Mouse (Mus musculus) hindbrain, embryonic 15.5 days (tissue): ENCODE measurements around the gene Ppil2. TPM values are rescaled to one million over a fixed set of nuclear protein-coding genes. Genes with fewer than 3 reads are reported as not detected.
A peak's percentile ranks its signal among the peaks of the same experiment; 100 is the strongest.

Experiments
- ATAC-seq: fragments of 200-750 bp; cut with Nextera tagmentation; 2 replicates; pipeline ENCODE4 v1.8.0; 2017; ENCODE audit warnings: low read depth, moderate number of reproducible peaks, moderate TSS enrichment; ENCODE audit not compliant: low FRiP score
- H3K27ac ChIP-seq: fragments of 300-500 bp; sonication (generic); replicated peaks from 2 replicates; pipeline ENCODE4 v1.5.1; 2015; ENCODE audit warnings: mild to moderate bottlenecking, inconsistent platforms
- H3K27me3 ChIP-seq: fragments of 300-500 bp; sonication (generic); 2 replicates; pipeline ENCODE4 v1.6.1; 2015; ENCODE audit warnings: control low read depth, inconsistent platforms
- H3K36me3 ChIP-seq: fragments of 300-500 bp; sonication (generic); 2 replicates; pipeline ENCODE4 v1.6.1; 2015; ENCODE audit warnings: control low read depth, inconsistent platforms
- H3K4me1 ChIP-seq: fragments of 300-500 bp; sonication (generic); replicated peaks from 2 replicates; pipeline ENCODE4 v1.6.1; 2015; ENCODE audit warnings: control low read depth, inconsistent platforms
- H3K4me2 ChIP-seq: fragments of 300-500 bp; sonication (generic); 2 replicates; pipeline ENCODE4 v1.6.1; 2015; ENCODE audit warnings: moderate library complexity, mild to moderate bottlenecking, inconsistent platforms
- H3K4me3 ChIP-seq: fragments of 300-500 bp; sonication (generic); 2 replicates; pipeline ENCODE4 v1.5.1; 2015; ENCODE audit warnings: mild to moderate bottlenecking, inconsistent platforms
- H3K9ac ChIP-seq: fragments of 300-500 bp; sonication (generic); 2 replicates; pipeline ENCODE4 v1.6.1; 2015; ENCODE audit warnings: inconsistent platforms
- H3K9me3 ChIP-seq: fragments of 300-500 bp; sonication (generic); 2 replicates; pipeline ENCODE4 v1.6.1; 2016; ENCODE audit warnings: control low read depth, inconsistent platforms
- WGBS: fragments of 180-500 bp; shearing (Covaris S2); methylation state at CpG from one replicate; pipeline ENCODE4 v1.1.7; 2015; 5-methylcytosine and 5-hydroxymethylcytosine counted together
- polyA plus RNA-seq: library from polyadenylated mRNA; unstranded; fragments of >200 nt; fragmentation: Nextera tagmentation; extraction: Ambion mirVana; gene quantifications from 2 replicates; pipeline ENCODE4 v1.2.1, GENCODE M21; 2015

Gene Ppil2
- polyA plus RNA-seq, 1 experiment from 2014 or later = 142 TPM

- no peak for ATAC-seq
These were observed 24.8 kb downstream of the Ppil2 start for GRCm38 (mm10) chr16:17086241-17086640.

GRCm38 (mm10) chr16:17085636-17086035 lies 25.4 kb downstream of the Ppil2 start:
- Histone ChIP-seq H3K4me2 (no peak overlapping the region), H3K36me3 (peaks cover 56% of the 10 kb centered on the region), H3K27me3 (no peaks in the 10 kb centered on the region), H3K4me1 (no peaks in the 10 kb centered on the region), H3K9ac (no peak overlapping the region), H3K9me3 (no peaks in the 10 kb centered on the region), H3K4me3 (no peak overlapping the region), H3K27ac (no peak overlapping the region)
- WGBS = 93% methylated on average over 4 of the region's 4 CpGs
- ATAC-seq = no peak

More at GRCm38 (mm10) chr16:17086241-17086640, 24.8 kb downstream of the Ppil2 start:
- H3K27ac ChIP-seq = no peak overlapping the region
- peaks cover 60% of the 10 kb centered on the region for H3K36me3 ChIP-seq
- no peak overlapping the region for H3K9ac ChIP-seq
- H3K4me2 ChIP-seq = no peak overlapping the region
- no peak overlapping the region for H3K4me3 ChIP-seq
- no peaks in the 10 kb centered on the region for H3K9me3 ChIP-seq
- WGBS = 95% methylated on average over 3 of the region's 3 CpGs
- H3K4me1 ChIP-seq = no peaks in the 10 kb centered on the region
- no peaks in the 10 kb centered on the region for H3K27me3 ChIP-seq

- H3K9ac ChIP-seq = no peak overlapping the region
- peaks cover 41% of the 10 kb centered on the region for H3K36me3 ChIP-seq
- no peak overlapping the region for H3K4me2 ChIP-seq
- H3K27me3 ChIP-seq = no peaks in the 10 kb centered on the region
- no peaks in the 10 kb centered on the region for H3K9me3 ChIP-seq
- H3K4me1 ChIP-seq = no peaks in the 10 kb centered on the region
- WGBS = 89% methylated on average over 6 of the region's 6 CpGs
- ATAC-seq = no peak
- no peak overlapping the region for H3K4me3 ChIP-seq
- H3K27ac ChIP-seq = no peak overlapping the region
These were observed 28.8 kb downstream of the Ppil2 start for GRCm38 (mm10) chr16:17082121-17082792.

GRCm38 (mm10) chr16:17078101-17078500 lies 33.0 kb downstream of the Ppil2 start:
- Histone ChIP-seq H3K36me3 (peaks cover 27% of the 10 kb centered on the region), H3K9me3 (no peaks in the 10 kb centered on the region), H3K27ac (no peak overlapping the region), H3K4me3 (no peak overlapping the region), H3K27me3 (no peaks in the 10 kb centered on the region), H3K9ac (no peak overlapping the region), H3K4me2 (no peak overlapping the region), H3K4me1 (peaks cover 8% of the 10 kb centered on the region; the same call in 1 of the 2 replicates)
- ATAC-seq = no peak
- WGBS = 74% methylated on average over 7 of the region's 7 CpGs

GRCm38 (mm10) chr16:17076869-17077268 lies 34.2 kb downstream of the Ppil2 start:
- Histone ChIP-seq H3K27ac (no peak overlapping the region), H3K4me2 (no peak overlapping the region), H3K4me3 (no peak overlapping the region), H3K9ac (no peak overlapping the region), H3K27me3 (no peaks in the 10 kb centered on the region), H3K36me3 (peaks cover 20% of the 10 kb centered on the region), H3K4me1 (peaks cover 16% of the 10 kb centered on the region; the same call in 1 of the 2 replicates), H3K9me3 (no peaks in the 10 kb centered on the region)
- ATAC-seq = no peak

GRCm38 (mm10) chr16:17076301-17076700 lies 34.8 kb downstream of the Ppil2 start:
- 94% methylated on average over 2 of the region's 2 CpGs for WGBS
- no peak overlapping the region for H3K27ac ChIP-seq
- H3K9ac ChIP-seq = no peak overlapping the region
- H3K4me3 ChIP-seq = no peak overlapping the region
- no peaks in the 10 kb centered on the region for H3K27me3 ChIP-seq
- no peak for ATAC-seq
- peaks cover 20% of the 10 kb centered on the region for H3K36me3 ChIP-seq
- peaks cover 21% of the 10 kb centered on the region; the same call in 1 of the 2 replicates for H3K4me1 ChIP-seq
- H3K4me2 ChIP-seq = no peak overlapping the region
- no peaks in the 10 kb centered on the region for H3K9me3 ChIP-seq

- ATAC-seq = no peak
- 94% methylated on average over 7 of the region's 7 CpGs for WGBS
- H3K4me3 ChIP-seq = no peak overlapping the region
- no peak overlapping the region for H3K9ac ChIP-seq
- no peaks in the 10 kb centered on the region for H3K9me3 ChIP-seq
- H3K27ac ChIP-seq = no peak overlapping the region
- no peaks in the 10 kb centered on the region for H3K27me3 ChIP-seq
- peaks cover 20% of the 10 kb centered on the region for H3K36me3 ChIP-seq
- H3K4me1 ChIP-seq = peaks cover 28% of the 10 kb centered on the region
- no peak overlapping the region for H3K4me2 ChIP-seq
These were observed 38.1 kb downstream of the Ppil2 start for GRCm38 (mm10) chr16:17073000-17073399.

- Histone ChIP-seq H3K27ac (0 out of 2 replicates have a peak overlapping the region, but pooled peaks have one; percentile 91), H3K4me2 (peak overlapping the region; percentile 76), H3K27me3 (no peaks in the 10 kb centered on the region), H3K4me1 (peaks cover 28% of the 10 kb centered on the region), H3K9me3 (no peaks in the 10 kb centered on the region), H3K36me3 (peaks cover 13% of the 10 kb centered on the region), H3K4me3 (peak overlapping the region; percentile 87), H3K9ac (peak overlapping the region; percentile 34)
- 39% methylated on average over 6 of the region's 6 CpGs for WGBS
- ATAC-seq = no peak
These were observed 40.3 kb downstream of the Ppil2 start for GRCm38 (mm10) chr16:17070716-17071115.

- Histone ChIP-seq H3K4me3 (peak within 1 kb of the TSS; percentile 87), H3K4me1 (peaks cover 28% of the 10 kb centered on the region), H3K9me3 (no peaks in the 10 kb centered on the region), H3K27me3 (no peaks in the 10 kb centered on the region), H3K4me2 (peak within 1 kb of the TSS; percentile 76), H3K27ac (peak within 1 kb of the TSS; percentile 91), H3K9ac (peak within 1 kb of the TSS; percentile 86), H3K36me3 (peaks cover 4% of the 10 kb centered on the region; the same call in 1 of the 2 replicates)
- ATAC-seq = peak; percentile 96
- under 1% methylated on average over 75 of the region's 76 CpGs for WGBS
These were observed 41.3 kb downstream of the Ppil2 start, which contains the start of gene Ypel1 for GRCm38 (mm10) chr16:17069511-17070443. TSS of gene Ypel1 (plus strand) at chr16:17069696.

- Histone ChIP-seq H3K4me1 (peaks cover 16% of the 10 kb centered on the region), H3K27ac (no peak overlapping the region), H3K4me3 (no peak overlapping the region), H3K27me3 (no peaks in the 10 kb centered on the region), H3K9ac (no peak overlapping the region), H3K9me3 (no peaks in the 10 kb centered on the region), H3K36me3 (no peaks in the 10 kb centered on the region), H3K4me2 (no peak overlapping the region)
- ATAC-seq = no peak
- WGBS = 95% methylated on average over 2 of the region's 2 CpGs
These were observed 43.5 kb downstream of the Ppil2 start for GRCm38 (mm10) chr16:17067552-17067951.

- no peak overlapping the region for H3K9ac ChIP-seq
- WGBS = 84% methylated on average over 1 of the region's 1 CpGs
- H3K27ac ChIP-seq = no peak overlapping the region
- no peaks in the 10 kb centered on the region for H3K9me3 ChIP-seq
- no peak overlapping the region for H3K4me3 ChIP-seq
- H3K4me2 ChIP-seq = no peak overlapping the region
- no peak for ATAC-seq
- H3K4me1 ChIP-seq = no peaks in the 10 kb centered on the region
- H3K27me3 ChIP-seq = no peaks in the 10 kb centered on the region
- no peaks in the 10 kb centered on the region for H3K36me3 ChIP-seq
These were observed 48.7 kb downstream of the Ppil2 start for GRCm38 (mm10) chr16:17062338-17062737.

- ATAC-seq = peak; percentile 42
- Histone ChIP-seq H3K9me3 (no peaks in the 10 kb centered on the region), H3K9ac (no peak overlapping the region), H3K27ac (peak overlapping the region; percentile 60), H3K36me3 (no peaks in the 10 kb centered on the region), H3K27me3 (no peaks in the 10 kb centered on the region), H3K4me2 (no peak overlapping the region), H3K4me1 (peaks cover 9% of the 10 kb centered on the region), H3K4me3 (no peak overlapping the region)
- WGBS = 27% methylated on average over 3 of the region's 3 CpGs
These were observed 55.5 kb downstream of the Ppil2 start for GRCm38 (mm10) chr16:17055584-17055983.
